Mouse (Mus musculus) megakaryocyte, embryonic 14.5 days (primary cell): Measurements from ENCODE around the gene Snapc2.

Source experiments
- FLI1 ChIP-seq: IDR thresholded peaks from 2 replicates; pipeline ENCODE4 v1.6.1; 2012; ENCODE audit warnings: low read length, inconsistent platforms, mixed read lengths
- GATA1 ChIP-seq: IDR thresholded peaks from 3 replicates; pipeline ENCODE4 v1.6.1; 2012; ENCODE audit warnings: mixed read lengths, low read length, inconsistent platforms, borderline replicate concordance

- TF ChIP-seq GATA1 (no peak), FLI1 (no peak)
These were observed 39.9 kb downstream of the Snapc2 start for GRCm38 (mm10) chr8:4292738-4293137.
